20 mouse cellular contexts compared by ENCODE assay signal in genomic region chr1:158920451-158920850, GRCm38 (mm10). TPM values are rescaled to one million over a fixed set of nuclear protein-coding genes. Genes with fewer than 3 reads are reported as not detected.
DNase-seq lines count a peak whose midpoint lies in the region; ATAC-seq and TF ChIP-seq lines count a peak whose summit lies in the region.
"Had no signal": no experiment of that assay in that cellular context is flagged by ENCODE, and none has a peak within 500 bp of the region (broad histone marks: within the 10 kb centered on the region; RNA-seq: fewer than 3 reads in every experiment).

No protein-coding gene starts in this region.

- H3K4me1 ChIP-seq in heart, embryonic 12.5 days (replicated peaks) = no peaks in the 10 kb centered on the region
- no peaks in the 10 kb centered on the region for H3K4me1 ChIP-seq in lung, embryonic 16.5 days (replicated peaks; ENCODE audit: control insufficient read depth, insufficient read depth, low read length)
- H3K4me1 ChIP-seq in lung, adult 2 months (ENCODE audit: control insufficient read depth, insufficient read depth, low read length) = no peaks in the 10 kb centered on the region; the same call in 1 of the 2 replicates
- H3K4me1 ChIP-seq: forebrain, embryonic 15.5 days; heart, embryonic 15.5 days; hindbrain, embryonic 13.5 days had no signal

- no peak overlapping the region for H3K4me3 ChIP-seq in heart, embryonic 12.5 days
- no peak overlapping the region for H3K4me3 ChIP-seq in lung, embryonic 16.5 days (ENCODE audit: low read length)
- H3K4me3 ChIP-seq in lung, adult 2 months (replicated peaks; ENCODE audit: extremely low read depth, low read depth, low read length) = no peak overlapping the region
- H3K4me3 ChIP-seq: embryonic facial prominence, embryonic 12.5 days; forebrain, embryonic 15.5 days; heart, embryonic 15.5 days; hindbrain, embryonic 13.5 days had no signal

- no peaks in the 10 kb centered on the region for H3K9me3 ChIP-seq in heart, embryonic 12.5 days (replicated peaks)
- H3K9me3 ChIP-seq in lung, embryonic 16.5 days (ENCODE audit: control insufficient read depth, low read length) = no peaks in the 10 kb centered on the region
- H3K9me3 ChIP-seq: embryonic facial prominence, embryonic 12.5 days; forebrain, embryonic 15.5 days; heart, embryonic 15.5 days; hindbrain, embryonic 13.5 days had no signal

- TF ChIP-seq CTCF in lung, adult 2 months (IDR thresholded peaks at IDR 0.05; ENCODE audit: insufficient read depth, low read length) = no peak

- H3K36me3 ChIP-seq in heart, embryonic 12.5 days = no peaks in the 10 kb centered on the region
- no peaks in the 10 kb centered on the region for H3K36me3 ChIP-seq in lung, embryonic 16.5 days (ENCODE audit: control insufficient read depth, insufficient read depth, low read length)
- H3K36me3 ChIP-seq: embryonic facial prominence, embryonic 12.5 days; forebrain, embryonic 15.5 days; heart, embryonic 15.5 days; hindbrain, embryonic 13.5 days had no signal

- no peak overlapping the region for H3K27ac ChIP-seq in heart, embryonic 12.5 days (ENCODE audit: poor library complexity, severe bottlenecking)
- H3K27ac ChIP-seq in lung, embryonic 16.5 days (ENCODE audit: low read length) = peak overlapping the region; percentile 63
- H3K27ac ChIP-seq: embryonic facial prominence, embryonic 12.5 days; forebrain, embryonic 15.5 days; heart, embryonic 15.5 days; hindbrain, embryonic 13.5 days; hindbrain, postnatal 0 days had no signal

- no peak for ATAC-seq in heart, embryonic 12.5 days (ENCODE audit: insufficient number of reproducible peaks, low FRiP score)
- ATAC-seq in lung, embryonic 16.5 days (ENCODE audit: low read depth) = no peak
- ATAC-seq: forebrain, embryonic 15.5 days; hindbrain, postnatal 0 days had no signal

- H3K27me3 ChIP-seq in heart, embryonic 12.5 days (replicated peaks) = no peaks in the 10 kb centered on the region
- H3K27me3 ChIP-seq in lung, embryonic 16.5 days (ENCODE audit: control insufficient read depth, insufficient read depth, low read depth, low read length) = no peaks in the 10 kb centered on the region
- H3K27me3 ChIP-seq: embryonic facial prominence, embryonic 12.5 days; forebrain, embryonic 15.5 days; heart, embryonic 15.5 days; hindbrain, embryonic 13.5 days had no signal

- no peak overlapping the region for H3K9ac ChIP-seq in heart, embryonic 12.5 days
- H3K9ac ChIP-seq in lung, embryonic 16.5 days (ENCODE audit: low read length) = no peak overlapping the region
- H3K9ac ChIP-seq: embryonic facial prominence, embryonic 12.5 days; forebrain, embryonic 15.5 days; heart, embryonic 15.5 days; hindbrain, embryonic 13.5 days had no signal

- no peak for TF ChIP-seq POLR2A in lung, adult 2 months (IDR thresholded peaks at IDR 0.05; ENCODE audit: borderline replicate concordance, extremely low read depth, low read depth, low read length)

- no peak overlapping the region for H3K4me2 ChIP-seq in heart, embryonic 12.5 days
- no peak overlapping the region for H3K4me2 ChIP-seq in lung, embryonic 16.5 days (ENCODE audit: low read depth, low read length)
- H3K4me2 ChIP-seq: embryonic facial prominence, embryonic 12.5 days; forebrain, embryonic 15.5 days; heart, embryonic 15.5 days; hindbrain, embryonic 13.5 days had no signal

- intact Hi-C loops in heart, postnatal 14 days (cut with DNase I) = no loop called here

- peak; percentile 91 for DNase-seq in heart, adult 11 months
- DNase-seq in heart, postnatal 14 days = no peak
- peak; percentile 15 to 53 for DNase-seq in heart, adult 9 months (ENCODE audit: low spot score in 2 of 2)
- no peak for DNase-seq in lung, adult 2 months
- peak; percentile 9 to 31 for DNase-seq in lung, postnatal 4 days
- DNase-seq in urinary bladder, adult 18-20 months (ENCODE audit: low spot score in 2 of 2) = no peak
- DNase-seq: adrenal gland, postnatal 10 days; cerebellum, adult 11-12 months; cerebellum, adult 9-10 months; cerebellum, postnatal 25 days; gastrocnemius, postnatal 10 days had no signal

- WGBS in heart, embryonic 12.5 days = 58% methylated on average over 5 of the region's 5 CpGs
- WGBS in lung, embryonic 16.5 days = 51% methylated on average over 5 of the region's 5 CpGs
- 40% methylated on average over 5 of the region's 5 CpGs for WGBS in lung, adult 2 months

RNA-seq across cellular contexts. Expression of gene Pappa2, which starts 59.8 kb away (rescaled TPM):
- under 1 TPM; 0.34 to 0.41 TPM for total RNA-seq in heart, postnatal 14 days (2021)
- 0.17 and 0.24 TPM in 2 replicates for polyA plus RNA-seq in heart, embryonic 12.5 days (2016; fragmentation: Nextera tagmentation; extraction: Ambion mirVana)
- polyA plus RNA-seq in lung, embryonic 16.5 days (2015; fragmentation: Nextera tagmentation; extraction: Ambion mirVana) = 1.1 and 1.7 TPM in 2 replicates
- polyA plus RNA-seq in lung, adult 2 months (2012; rRNA removed) = 0.12 and 0.21 TPM in 2 replicates
- total RNA-seq: hematopoietic stem cell, adult 5-6 weeks; MEL had no signal

Comparison
In these comparisons a context has a peak if more than half of its experiments do, and no peak if none do; other contexts are left out.
1. DNase-seq: peak in heart, adult 11 months (single experiment), heart, adult 9 months (2 of 2) and lung, postnatal 4 days (2 of 2); none in heart, postnatal 14 days (0 of 2), lung, adult 2 months (single experiment) and urinary bladder, adult 18-20 months (0 of 2).